Mouse (Mus musculus): Measurements from ENCODE around the gene 4930579F01Rik. TPM values are rescaled to one million over a fixed set of nuclear protein-coding genes. Genes with fewer than 3 reads are reported as not detected.

4930579F01Rik gene
- polyA plus RNA-seq, 1 experiment from 2014 or later = not detected

GRCm38 (mm10) chr3:138118392-138118791 lies 75.2 kb downstream of the 4930579F01Rik start:
- H3K9me3 ChIP-seq = no peaks in the 10 kb centered on the region
- H3K27me3 ChIP-seq = no peaks in the 10 kb centered on the region
- no peak overlapping the region for H3K4me3 ChIP-seq (replicated peaks)
- ATAC-seq (ENCODE audit: low FRiP score) = no peak
- no peak overlapping the region for H3K27ac ChIP-seq
- no peaks in the 10 kb centered on the region for H3K4me1 ChIP-seq
- H3K4me2 ChIP-seq = no peak overlapping the region
- 80% methylated on average over 6 of the region's 6 CpGs for WGBS
- no peaks in the 10 kb centered on the region for H3K36me3 ChIP-seq (replicated peaks)
- no peak overlapping the region for H3K9ac ChIP-seq

GRCm38 (mm10) chr3:138116871-138117270 lies 76.8 kb downstream of the 4930579F01Rik start:
- H3K4me2 ChIP-seq = no peak overlapping the region

GRCm38 (mm10) chr3:138114106-138114505 lies 79.5 kb downstream of the 4930579F01Rik start:
- H3K9ac ChIP-seq = no peak overlapping the region
- 0 out of 2 replicates have a peak, but pooled peaks have one; percentile 17 for ATAC-seq (ENCODE audit: low FRiP score)
- no peaks in the 10 kb centered on the region for H3K9me3 ChIP-seq
- H3K27me3 ChIP-seq = no peaks in the 10 kb centered on the region
- H3K36me3 ChIP-seq (replicated peaks) = no peaks in the 10 kb centered on the region
- H3K4me3 ChIP-seq (replicated peaks) = no peak overlapping the region
- H3K27ac ChIP-seq = no peak overlapping the region
- no peaks in the 10 kb centered on the region for H3K4me1 ChIP-seq
- H3K4me2 ChIP-seq = no peak overlapping the region
- WGBS = 88% methylated on average over 17 of the region's 17 CpGs

More at GRCm38 (mm10) chr3:138116871-138117270, 76.8 kb downstream of the 4930579F01Rik start:
- 91% methylated on average over 4 of the region's 4 CpGs for WGBS
- H3K9ac ChIP-seq = no peak overlapping the region
- ATAC-seq (ENCODE audit: low FRiP score) = no peak
- H3K27ac ChIP-seq = no peak overlapping the region
- H3K36me3 ChIP-seq (replicated peaks) = no peaks in the 10 kb centered on the region
- no peaks in the 10 kb centered on the region for H3K9me3 ChIP-seq
- H3K27me3 ChIP-seq = no peaks in the 10 kb centered on the region
- H3K4me1 ChIP-seq = no peaks in the 10 kb centered on the region
- H3K4me3 ChIP-seq (replicated peaks) = no peak overlapping the region

Other genes with a start within 250 kb of the 4930579F01Rik start
- gene Dapp1, start 212.3 kb downstream of the 4930579F01Rik start, polyA plus RNA-seq (2016; fragmentation: Nextera tagmentation; extraction: Ambion mirVana) = 3.8 and 5.5 TPM in 2 replicates
- gene 1110002E22Rik, start 128.8 kb downstream of the 4930579F01Rik start, polyA plus RNA-seq (2016; fragmentation: Nextera tagmentation; extraction: Ambion mirVana) = 0.03 and 0.08 TPM in 2 replicates
- not detected in 2 replicates for gene Gm5105, start 126.4 kb downstream of the 4930579F01Rik start, polyA plus RNA-seq (2016; fragmentation: Nextera tagmentation; extraction: Ambion mirVana)
- 13.7 and 14.5 TPM in 2 replicates for gene Trmt10a, start 50.4 kb downstream of the 4930579F01Rik start, polyA plus RNA-seq (2016; fragmentation: Nextera tagmentation; extraction: Ambion mirVana)
- gene Mttp, start 48.9 kb downstream of the 4930579F01Rik start, polyA plus RNA-seq (2016; fragmentation: Nextera tagmentation; extraction: Ambion mirVana) = 13.4 and 14.1 TPM in 2 replicates
- 0.17 TPM in 1 of 2 replicates, not detected in the other for gene Adh7, start 23.9 kb upstream of the 4930579F01Rik start, polyA plus RNA-seq (2016; fragmentation: Nextera tagmentation; extraction: Ambion mirVana)
- gene Adh1, start 67.2 kb upstream of the 4930579F01Rik start, polyA plus RNA-seq (2016; fragmentation: Nextera tagmentation; extraction: Ambion mirVana) = 0.20 and 0.55 TPM in 2 replicates
- gene Adh6a, start 119.5 kb upstream of the 4930579F01Rik start, polyA plus RNA-seq (2016; fragmentation: Nextera tagmentation; extraction: Ambion mirVana) = not detected in 2 replicates
- 0.10 and 0.23 TPM in 2 replicates for gene Adh6b, start 147.9 kb upstream of the 4930579F01Rik start, polyA plus RNA-seq (2016; fragmentation: Nextera tagmentation; extraction: Ambion mirVana)
- not detected in 2 replicates for gene Adh4, start 221.6 kb upstream of the 4930579F01Rik start, polyA plus RNA-seq (2016; fragmentation: Nextera tagmentation; extraction: Ambion mirVana)
- gene Adh5, start 249.3 kb upstream of the 4930579F01Rik start, polyA plus RNA-seq (2016; fragmentation: Nextera tagmentation; extraction: Ambion mirVana) = 248 and 263 TPM in 2 replicates